Mouse (Mus musculus) forebrain, embryonic 11.5 days (tissue): ENCODE results near the gene Herpud1. TPM values are rescaled to one million over a fixed set of nuclear protein-coding genes. Genes with fewer than 3 reads are reported as not detected.

Source experiments
- ATAC-seq: fragments of 200-750 bp; cut with Nextera tagmentation; replicated peaks from 2 replicates; pipeline ENCODE4 v1.8.0; 2017; ENCODE audit warnings: moderate TSS enrichment; ENCODE audit not compliant: low FRiP score
- DNase-seq: peaks from one replicate; pipeline ENCODE4 v3.0.0-alpha.2; 2017; ENCODE audit warnings: low spot score
- H3K27ac ChIP-seq: fragments of 300-500 bp; sonication (generic); 2 replicates; pipeline ENCODE4 v1.5.1; 2014; ENCODE audit warnings: low read depth, low read length
- H3K27me3 ChIP-seq: fragments of 300-500 bp; sonication (generic); 2 replicates; pipeline ENCODE4 v1.6.1; 2014; ENCODE audit warnings: mild to moderate bottlenecking, low read length, mixed read lengths; ENCODE audit not compliant: control insufficient read depth, insufficient read depth
- H3K36me3 ChIP-seq: fragments of 300-500 bp; sonication (generic); 2 replicates; pipeline ENCODE4 v1.6.1; 2014; ENCODE audit warnings: mild to moderate bottlenecking, low read length, moderate library complexity, mixed read lengths; ENCODE audit not compliant: control insufficient read depth, insufficient read depth
- H3K4me1 ChIP-seq: fragments of 300-500 bp; sonication (generic); replicated peaks from 2 replicates; pipeline ENCODE4 v1.6.1; 2014; ENCODE audit warnings: low read length, mixed read lengths; ENCODE audit not compliant: control insufficient read depth, insufficient read depth
- H3K4me2 ChIP-seq: fragments of 300-500 bp; sonication (generic); 2 replicates; pipeline ENCODE4 v1.6.1; 2014; ENCODE audit warnings: low read depth, mild to moderate bottlenecking, low read length, moderate library complexity, mixed read lengths; ENCODE audit not compliant: severe bottlenecking
- H3K4me3 ChIP-seq: fragments of 300-500 bp; sonication (generic); 2 replicates; pipeline ENCODE4 v1.5.1; 2014; ENCODE audit warnings: low read depth, low read length
- H3K9ac ChIP-seq: fragments of 300-500 bp; sonication (generic); 2 replicates; pipeline ENCODE4 v1.6.1; 2014; ENCODE audit warnings: low read length
- H3K9me3 ChIP-seq: fragments of 300-500 bp; sonication (generic); 2 replicates; pipeline ENCODE4 v1.6.1; 2016; ENCODE audit warnings: low read length, mixed read lengths; ENCODE audit not compliant: control insufficient read depth
- WGBS: fragments of 180-500 bp; shearing (Covaris S2); extraction: QIAGEN DNeasy Blood & Tissue Kit; methylation state at CpG from one replicate; pipeline ENCODE4 v1.1.7; 2014; 5-methylcytosine and 5-hydroxymethylcytosine counted together
- polyA plus RNA-seq: library from polyadenylated mRNA; unstranded; fragments of >200 nt; fragmentation: Nextera tagmentation; extraction: Ambion mirVana; gene quantifications from 2 replicates; pipeline ENCODE4 v1.2.1, GENCODE M21; 2014

The Herpud1 gene
- polyA plus RNA-seq, 1 experiment from 2014 or later: 52.6 TPM

DNA sequence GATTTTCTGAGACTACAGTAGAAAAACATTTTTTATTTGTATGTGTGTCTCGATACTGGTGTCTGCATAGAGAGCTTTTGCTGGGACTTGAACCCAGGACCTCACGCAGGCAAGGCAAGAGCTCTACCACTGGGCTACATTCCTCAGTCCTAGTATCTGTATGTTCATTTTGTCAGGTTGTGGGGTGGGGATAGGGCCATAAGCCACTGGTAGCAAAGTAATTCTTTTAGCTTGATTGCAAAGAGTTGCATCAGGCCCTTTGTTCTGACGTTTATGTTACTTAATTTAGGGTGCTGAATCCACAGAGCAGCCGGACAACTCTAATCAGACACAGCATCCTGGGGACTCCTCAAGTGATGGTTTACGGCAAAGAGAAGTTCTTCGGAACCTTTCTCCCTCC lies 4.2 kb downstream of the Herpud1 start:
- peaks cover 6% of the 10 kb centered on the region for H3K4me1 ChIP-seq
- ATAC-seq: no peak
- peaks cover 15% of the 10 kb centered on the region for H3K36me3 ChIP-seq
- H3K27ac ChIP-seq: no peak overlapping the region
- no peak for DNase-seq
- no peak overlapping the region for H3K4me3 ChIP-seq
- no peak overlapping the region for H3K9ac ChIP-seq
- H3K9me3 ChIP-seq: no peaks in the 10 kb centered on the region
- no peak overlapping the region for H3K4me2 ChIP-seq
- 94% methylated on average over 6 of the region's 6 CpGs for WGBS
- no peaks in the 10 kb centered on the region for H3K27me3 ChIP-seq

DNA sequence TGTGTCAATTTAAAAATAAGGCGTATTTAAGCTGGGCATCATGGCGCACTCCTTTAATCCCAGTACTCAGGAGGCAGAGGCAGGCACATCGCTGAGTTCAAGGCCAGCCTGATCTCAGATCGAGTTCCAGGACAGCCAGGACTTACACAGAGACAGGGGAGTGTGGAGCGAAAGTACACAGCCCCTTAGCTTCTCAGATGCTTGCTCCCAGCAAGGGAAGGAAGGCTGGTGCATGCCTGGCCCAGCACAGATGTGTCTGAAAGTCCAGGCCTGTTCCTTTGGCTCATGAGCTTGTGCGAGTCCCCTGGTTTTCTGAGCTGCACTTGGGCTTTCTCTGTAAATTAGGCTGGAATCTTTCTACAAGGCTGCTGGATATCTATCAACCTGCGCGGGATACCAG lies 4.7 kb downstream of the Herpud1 start:
- H3K27ac ChIP-seq: no peak overlapping the region
- 97% methylated on average over 8 of the region's 8 CpGs for WGBS

GRCm38 (mm10) chr8:94392147-94392546 lies 5.9 kb downstream of the Herpud1 start:
- no peaks in the 10 kb centered on the region for H3K4me1 ChIP-seq
- H3K36me3 ChIP-seq: peaks cover 15% of the 10 kb centered on the region
- ATAC-seq: no peak
- no peak overlapping the region for H3K9ac ChIP-seq
- no peak overlapping the region for H3K27ac ChIP-seq
- DNase-seq: no peak
- no peak overlapping the region for H3K4me2 ChIP-seq
- H3K4me3 ChIP-seq: no peak overlapping the region
- WGBS: 82% methylated on average over 12 of the region's 12 CpGs
- no peaks in the 10 kb centered on the region for H3K27me3 ChIP-seq
- no peaks in the 10 kb centered on the region for H3K9me3 ChIP-seq

More for the DNA sequence above, 4.7 kb downstream of the Herpud1 start:
- H3K4me2 ChIP-seq: no peak overlapping the region
- no peak overlapping the region for H3K9ac ChIP-seq
- ATAC-seq (no peak), DNase-seq (no peak)
- H3K4me1 ChIP-seq: peaks cover under 1% of the 10 kb centered on the region
- no peaks in the 10 kb centered on the region for H3K27me3 ChIP-seq
- no peak overlapping the region for H3K4me3 ChIP-seq
- H3K36me3 ChIP-seq: peaks cover 15% of the 10 kb centered on the region
- H3K9me3 ChIP-seq: no peaks in the 10 kb centered on the region

DNA sequence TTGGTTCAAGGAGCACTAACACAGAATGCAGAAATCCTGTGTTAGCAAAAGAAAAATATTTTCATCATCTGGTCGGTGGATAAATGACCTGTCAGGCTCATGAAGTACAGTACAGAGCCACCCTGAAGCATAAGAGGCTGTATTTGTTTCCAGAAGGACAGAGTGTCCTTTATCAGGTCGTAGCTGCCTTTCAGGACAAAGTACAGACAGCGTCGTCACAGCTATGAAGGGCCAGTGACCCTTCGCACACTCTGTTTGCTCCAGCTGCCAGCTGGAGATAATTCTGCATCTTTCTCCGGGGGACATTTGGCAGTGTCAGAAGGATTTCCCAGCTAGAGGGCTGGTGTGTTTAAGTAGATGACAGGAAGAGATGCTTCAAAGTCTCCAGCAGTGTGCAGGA lies 6.4 kb downstream of the Herpud1 start:
- H3K36me3 ChIP-seq: peaks cover 15% of the 10 kb centered on the region
- no peak overlapping the region for H3K27ac ChIP-seq
- H3K27me3 ChIP-seq: no peaks in the 10 kb centered on the region
- H3K9me3 ChIP-seq: no peaks in the 10 kb centered on the region
- 91% methylated on average over 6 of the region's 6 CpGs for WGBS
- no peak overlapping the region for H3K9ac ChIP-seq
- no peaks in the 10 kb centered on the region for H3K4me1 ChIP-seq
- H3K4me3 ChIP-seq: no peak overlapping the region
- H3K4me2 ChIP-seq: no peak overlapping the region
- no peak for ATAC-seq
- no peak for DNase-seq

DNA sequence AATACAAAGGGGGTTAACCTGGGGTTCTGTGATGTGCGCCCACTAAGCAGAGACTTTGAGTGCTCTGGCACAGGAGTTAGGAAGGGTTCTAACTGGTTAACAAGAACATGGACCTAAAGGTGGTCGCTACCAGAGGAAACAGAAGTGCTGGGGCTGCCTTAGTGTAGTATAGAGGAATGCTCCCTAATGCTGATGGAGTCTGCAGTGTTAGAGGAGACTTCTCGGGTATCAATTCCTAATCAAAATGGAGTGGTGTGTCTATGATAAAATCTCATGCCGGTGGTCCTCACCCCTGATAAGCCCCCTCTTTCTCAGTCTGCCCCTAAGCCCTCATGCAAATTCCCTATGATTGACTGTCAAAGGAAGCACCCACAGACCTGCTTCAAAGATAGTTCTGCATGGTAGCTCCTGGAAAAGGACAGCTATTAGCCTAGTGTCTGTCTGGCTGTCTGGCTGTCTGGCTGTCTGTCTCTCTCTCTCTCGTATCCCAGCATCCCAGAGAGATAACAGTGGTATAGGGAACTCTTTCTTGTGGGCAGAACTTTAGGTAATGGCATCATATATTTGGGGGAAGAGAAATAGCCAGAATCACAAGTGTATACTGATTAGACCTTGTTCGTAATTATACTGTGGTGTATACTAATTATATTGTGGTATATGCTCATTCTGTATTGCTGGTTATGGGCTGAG lies 9.8 kb downstream of the Herpud1 start:
- no peak overlapping the region for H3K4me2 ChIP-seq
- no peak for DNase-seq
- WGBS: 84% methylated on average over 6 of the region's 6 CpGs
- H3K36me3 ChIP-seq: peaks cover 14% of the 10 kb centered on the region
- no peak for ATAC-seq
- no peak overlapping the region for H3K4me3 ChIP-seq
- no peaks in the 10 kb centered on the region for H3K27me3 ChIP-seq
- no peak overlapping the region for H3K9ac ChIP-seq
- no peak overlapping the region for H3K27ac ChIP-seq
- no peaks in the 10 kb centered on the region for H3K9me3 ChIP-seq
- H3K4me1 ChIP-seq: no peaks in the 10 kb centered on the region

DNA sequence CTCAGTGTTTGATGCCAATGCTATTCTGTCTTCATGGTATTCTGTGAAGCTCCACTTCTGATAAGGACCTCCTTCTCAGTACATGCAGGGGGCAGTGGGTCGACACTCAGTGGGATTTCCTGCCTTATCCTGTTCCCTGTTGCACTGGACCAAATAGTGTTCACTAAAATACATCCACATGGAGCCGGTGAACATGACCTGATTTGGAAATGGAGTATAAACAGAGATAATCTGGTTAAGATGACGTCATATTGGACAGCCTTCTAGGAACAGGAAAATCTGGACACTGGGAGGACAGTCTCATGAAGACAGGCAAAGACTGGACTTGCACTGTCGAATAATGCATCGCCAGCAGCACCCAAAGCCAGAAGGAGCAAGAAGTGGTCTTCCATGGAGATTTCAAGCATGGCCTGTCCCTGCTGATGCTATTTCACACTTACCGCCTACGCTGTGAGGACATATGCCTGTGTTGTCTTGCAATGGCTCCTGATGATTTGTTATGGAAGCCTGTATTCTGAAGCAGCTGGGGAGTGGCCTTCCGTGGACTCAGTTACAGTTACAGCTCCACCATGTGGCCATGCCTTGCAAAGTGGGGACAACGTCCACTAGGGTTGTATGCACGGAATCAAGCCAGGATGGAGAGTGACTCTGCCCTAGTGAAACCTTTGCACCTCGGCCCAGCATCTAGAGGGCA lies 10.9 kb downstream of the Herpud1 start:
- no peak overlapping the region for H3K9ac ChIP-seq
- H3K9me3 ChIP-seq: no peaks in the 10 kb centered on the region
- no peak overlapping the region for H3K27ac ChIP-seq
- no peak for ATAC-seq
- 73% methylated on average over 11 of the region's 11 CpGs for WGBS
- no peak overlapping the region for H3K4me2 ChIP-seq
- no peaks in the 10 kb centered on the region for H3K4me1 ChIP-seq
- peaks cover 3% of the 10 kb centered on the region for H3K36me3 ChIP-seq
- H3K4me3 ChIP-seq: no peak overlapping the region
- no peak for DNase-seq
- H3K27me3 ChIP-seq: no peaks in the 10 kb centered on the region

GRCm38 (mm10) chr8:94398587-94398986 lies 12.3 kb downstream of the Herpud1 start:
- WGBS: 81% methylated on average over 6 of the region's 6 CpGs
- H3K9me3 ChIP-seq: no peaks in the 10 kb centered on the region
- H3K4me1 ChIP-seq: no peaks in the 10 kb centered on the region
- no peak overlapping the region for H3K4me2 ChIP-seq
- H3K36me3 ChIP-seq: no peaks in the 10 kb centered on the region; the same call in 1 of the 2 replicates
- ATAC-seq (no peak), DNase-seq (no peak)
- no peak overlapping the region for H3K9ac ChIP-seq
- no peaks in the 10 kb centered on the region for H3K27me3 ChIP-seq
- no peak overlapping the region for H3K4me3 ChIP-seq
- H3K27ac ChIP-seq: no peak overlapping the region

DNA sequence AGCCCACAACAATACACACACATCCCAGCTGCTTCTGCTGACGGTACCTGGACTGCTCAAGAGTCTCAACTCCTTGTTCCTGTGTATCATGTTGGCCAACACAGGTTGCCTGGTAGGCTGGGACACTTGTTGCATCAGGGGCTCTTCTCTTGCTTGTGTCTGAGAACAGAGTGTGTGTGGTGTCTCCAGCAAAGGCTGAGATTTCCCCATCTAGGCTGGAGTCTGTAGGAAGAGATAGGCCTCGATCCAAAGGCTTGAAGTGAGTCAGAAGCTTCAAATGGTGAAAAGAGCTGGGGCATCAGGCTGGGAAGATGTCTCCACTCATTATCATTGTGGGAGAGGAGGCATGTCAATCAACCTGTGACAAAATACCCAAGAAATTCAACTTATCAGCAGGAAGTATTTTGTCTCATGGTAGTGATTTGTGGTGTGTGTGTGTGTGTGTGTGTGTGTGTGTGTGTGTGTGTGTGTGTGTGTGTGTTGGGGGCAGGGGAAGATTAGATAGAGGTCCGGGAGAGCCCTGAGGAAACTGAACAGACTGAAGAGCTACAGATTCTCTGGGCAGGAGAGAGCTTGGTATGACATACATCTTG lies 13.2 kb downstream of the Herpud1 start:
- no peaks in the 10 kb centered on the region for H3K27me3 ChIP-seq
- H3K27ac ChIP-seq: no peak overlapping the region
- no peaks in the 10 kb centered on the region for H3K4me1 ChIP-seq
- DNase-seq (no peak), ATAC-seq (no peak)
- no peak overlapping the region for H3K4me2 ChIP-seq
- 92% methylated on average over 3 of the region's 3 CpGs for WGBS
- H3K9ac ChIP-seq: no peak overlapping the region
- no peaks in the 10 kb centered on the region; the same call in 1 of the 2 replicates for H3K36me3 ChIP-seq
- H3K4me3 ChIP-seq: no peak overlapping the region
- H3K9me3 ChIP-seq: no peaks in the 10 kb centered on the region
